Mouse (Mus musculus) lung, embryonic 14.5 days (tissue): ENCODE measurements around the gene Kctd13. TPM values are rescaled to one million over a fixed set of nuclear protein-coding genes. Genes with fewer than 3 reads are reported as not detected.

Source experiments
- ATAC-seq: fragments of 200-750 bp; cut with Nextera tagmentation; 2 replicates; pipeline ENCODE4 v1.8.0; 2017; ENCODE audit warnings: mild to moderate bottlenecking, moderate TSS enrichment, moderate library complexity; ENCODE audit not compliant: insufficient read depth
- DNase-seq: peaks from one replicate; pipeline ENCODE4 v3.0.0-alpha.2; 2015
- H3K27ac ChIP-seq: fragments of 300-500 bp; sonication (generic); 2 replicates; pipeline ENCODE4 v1.5.1; 2014; ENCODE audit warnings: low read depth, mild to moderate bottlenecking, moderate library complexity
- H3K27me3 ChIP-seq: fragments of 300-500 bp; sonication (generic); 2 replicates; pipeline ENCODE4 v1.6.1; 2014; ENCODE audit warnings: low read length, control low read depth; ENCODE audit not compliant: insufficient read depth
- H3K36me3 ChIP-seq: fragments of 300-500 bp; sonication (generic); 2 replicates; pipeline ENCODE4 v1.6.1; 2014; ENCODE audit warnings: control low read depth; ENCODE audit not compliant: insufficient read depth
- H3K4me1 ChIP-seq: fragments of 300-500 bp; sonication (generic); 2 replicates; pipeline ENCODE4 v1.6.1; 2014; ENCODE audit warnings: antibody characterized with exemption, control low read depth; ENCODE audit not compliant: insufficient read depth
- H3K4me2 ChIP-seq: fragments of 300-500 bp; sonication (generic); 2 replicates; pipeline ENCODE4 v1.6.1; 2014; ENCODE audit warnings: mild to moderate bottlenecking
- H3K4me3 ChIP-seq: fragments of 300-500 bp; sonication (generic); 2 replicates; pipeline ENCODE4 v1.5.1; 2014; ENCODE audit warnings: low read depth, low read length
- H3K9ac ChIP-seq: fragments of 300-500 bp; sonication (generic); 2 replicates; pipeline ENCODE4 v1.6.1; 2014
- H3K9me3 ChIP-seq: fragments of 300-500 bp; sonication (generic); 2 replicates; pipeline ENCODE4 v1.6.1; 2016; ENCODE audit warnings: low read depth, low read length, control low read depth
- CTCF ChIP-seq: IDR thresholded peaks from 2 replicates; pipeline ENCODE4 v1.5.1; 2016; ENCODE audit warnings: antibody characterized with exemption, low read depth
- WGBS: fragments of 180-500 bp; shearing (Covaris S2); extraction: QIAGEN DNeasy Blood & Tissue Kit; methylation state at CpG from one replicate; pipeline ENCODE4 v1.1.7; 2014; 5-methylcytosine and 5-hydroxymethylcytosine counted together
- polyA plus RNA-seq: library from polyadenylated mRNA; unstranded; fragments of >200 nt; fragmentation: Nextera tagmentation; extraction: Ambion mirVana; gene quantifications from 2 replicates; pipeline ENCODE4 v1.2.1, GENCODE M21; 2014

The Kctd13 gene
- polyA plus RNA-seq, 1 experiment from 2014 or later: 15.7 TPM

GRCm38 (mm10) chr7:126919973-126920372 is 8.7 kb upstream of the Kctd13 start:
- no peak for TF ChIP-seq CTCF
- DNase-seq (no peak), ATAC-seq (no peak)
- Histone ChIP-seq H3K27ac (no peak overlapping the region), H3K9me3 (no peaks in the 10 kb centered on the region), H3K4me1 (no peaks in the 10 kb centered on the region), H3K9ac (no peak overlapping the region), H3K36me3 (no peaks in the 10 kb centered on the region), H3K4me2 (no peak overlapping the region), H3K4me3 (no peak overlapping the region), H3K27me3 (no peaks in the 10 kb centered on the region)
- 76% methylated on average over 4 of the region's 4 CpGs for WGBS

GRCm38 (mm10) chr7:126921563-126921962 is 7.1 kb upstream of the Kctd13 start:
- ATAC-seq (no peak), DNase-seq (no peak)
- Histone ChIP-seq H3K4me2 (no peak overlapping the region), H3K27me3 (no peaks in the 10 kb centered on the region), H3K36me3 (no peaks in the 10 kb centered on the region), H3K27ac (no peak overlapping the region), H3K4me3 (no peak overlapping the region), H3K4me1 (no peaks in the 10 kb centered on the region), H3K9me3 (no peaks in the 10 kb centered on the region), H3K9ac (no peak overlapping the region)
- WGBS: 77% methylated on average over 2 of the region's 2 CpGs
- no peak for TF ChIP-seq CTCF

- Histone ChIP-seq H3K36me3 (no peaks in the 10 kb centered on the region), H3K9me3 (no peaks in the 10 kb centered on the region), H3K27ac (no peak within 1 kb of the TSS), H3K9ac (no peak within 1 kb of the TSS), H3K27me3 (no peaks in the 10 kb centered on the region), H3K4me3 (no peak within 1 kb of the TSS), H3K4me1 (no peaks in the 10 kb centered on the region), H3K4me2 (no peak within 1 kb of the TSS)
- ATAC-seq: no peak
- DNase-seq: peak; percentile 21
- 54% methylated on average over 5 of the region's 5 CpGs for WGBS
- TF ChIP-seq CTCF: no peak
Observed at GRCm38 (mm10) chr7:126922624-126923060, 6.0 kb upstream of the Kctd13 start, which contains the start of gene Tmem219. TSS of gene Tmem219 (minus strand) at chr7:126922917.

- ATAC-seq: no peak
- DNase-seq: no peak
- Histone ChIP-seq H3K36me3 (no peaks in the 10 kb centered on the region), H3K27me3 (no peaks in the 10 kb centered on the region), H3K27ac (no peak overlapping the region), H3K9me3 (no peaks in the 10 kb centered on the region), H3K4me2 (no peak overlapping the region), H3K9ac (no peak overlapping the region), H3K4me3 (no peak overlapping the region), H3K4me1 (no peaks in the 10 kb centered on the region)
- 58% methylated on average over 5 of the region's 5 CpGs for WGBS
- no peak for TF ChIP-seq CTCF
Observed at GRCm38 (mm10) chr7:126923999-126924398, 4.7 kb upstream of the Kctd13 start.

GRCm38 (mm10) chr7:126926299-126926698 is 2.4 kb upstream of the Kctd13 start:
- no peak overlapping the region for H3K4me3 ChIP-seq
- H3K27me3 ChIP-seq: no peaks in the 10 kb centered on the region
- DNase-seq (no peak), ATAC-seq (no peak)
- peaks cover 5% of the 10 kb centered on the region; the same call in 1 of the 2 replicates for H3K36me3 ChIP-seq
- TF ChIP-seq CTCF: no peak
- no peak overlapping the region for H3K4me2 ChIP-seq
- H3K27ac ChIP-seq: no peak overlapping the region
- WGBS: 18% methylated on average over 3 of the region's 3 CpGs
- 0 out of 2 replicates have a peak, but pooled peaks cover 4% of the 10 kb centered on the region for H3K4me1 ChIP-seq
- H3K9me3 ChIP-seq: no peaks in the 10 kb centered on the region
- no peak overlapping the region for H3K9ac ChIP-seq

GRCm38 (mm10) chr7:126929046-126929445 is 367 bp downstream of the Kctd13 start:
- H3K36me3 ChIP-seq: peaks cover 12% of the 10 kb centered on the region
- DNase-seq (no peak), ATAC-seq (peak; percentile 72)
- peak overlapping the region; percentile 90 for H3K4me2 ChIP-seq
- 0% methylated on average over 27 of the region's 27 CpGs for WGBS
- no peaks in the 10 kb centered on the region for H3K27me3 ChIP-seq
- no peak for TF ChIP-seq CTCF
- no peaks in the 10 kb centered on the region for H3K9me3 ChIP-seq
- peak overlapping the region; percentile 82 for H3K9ac ChIP-seq
- peak overlapping the region; percentile 75 for H3K4me3 ChIP-seq
- peak overlapping the region; percentile 75 for H3K27ac ChIP-seq
- 0 out of 2 replicates have a peak, but pooled peaks cover 4% of the 10 kb centered on the region for H3K4me1 ChIP-seq

GRCm38 (mm10) chr7:126932652-126933051 is 4.0 kb downstream of the Kctd13 start:
- no peak for DNase-seq
- H3K9me3 ChIP-seq: no peaks in the 10 kb centered on the region
- H3K9ac ChIP-seq: no peak overlapping the region
- no peak overlapping the region for H3K27ac ChIP-seq
- no peak for ATAC-seq
- H3K27me3 ChIP-seq: no peaks in the 10 kb centered on the region
- WGBS: 76% methylated on average over 2 of the region's 2 CpGs
- no peak for TF ChIP-seq CTCF
- H3K4me3 ChIP-seq: no peak overlapping the region
- 0 out of 2 replicates have a peak, but pooled peaks cover 4% of the 10 kb centered on the region for H3K4me1 ChIP-seq
- H3K4me2 ChIP-seq: no peak overlapping the region
- H3K36me3 ChIP-seq: peaks cover 30% of the 10 kb centered on the region
